Mouse (Mus musculus): ENCODE results near the gene Fbrsl1.

DNA sequence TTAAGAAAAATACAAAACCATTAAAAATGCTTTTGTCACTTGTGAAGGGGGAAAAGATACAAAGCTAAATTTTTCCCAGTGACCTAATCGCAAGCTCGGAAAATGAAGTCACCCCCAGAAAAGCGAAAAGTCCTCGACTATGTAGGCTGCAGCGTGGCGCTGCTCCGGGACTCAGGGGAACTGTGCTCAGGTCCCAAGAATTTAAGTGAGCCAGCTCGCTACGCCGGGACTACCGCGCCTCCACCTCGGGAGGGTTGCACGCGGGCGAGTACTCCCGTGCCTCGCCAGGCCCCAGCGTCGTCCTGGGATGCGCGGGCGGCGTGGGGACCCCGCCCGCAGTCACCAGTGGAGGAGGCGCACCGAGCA is 85.5 kb downstream of the Fbrsl1 start:
- TF ChIP-seq POLR2A (IDR thresholded peaks at IDR 0.05; ENCODE audit: borderline replicate concordance, extremely low read depth, low read depth, low read length) (no peak), CTCF (IDR thresholded peaks at IDR 0.05; ENCODE audit: insufficient read depth, low read length) (no peak)

Data from lung, adult 2 months (tissue).